Mouse (Mus musculus) megakaryocyte, embryonic 14.5 days (primary cell): ENCODE measurements around the gene Bmx. TPM values are rescaled to one million over a fixed set of nuclear protein-coding genes. Genes with fewer than 3 reads are reported as not detected.

Source experiments
- H3K27me3 ChIP-seq: replicated peaks from 2 replicates; pipeline ENCODE3; 2012; ENCODE audit warnings: inconsistent platforms
- H3K36me3 ChIP-seq: replicated peaks from 2 replicates; pipeline ENCODE3; 2012; ENCODE audit warnings: low read length, inconsistent platforms, mixed read lengths
- H3K4me1 ChIP-seq: 2 replicates; pipeline ENCODE4 v1.6.1; 2012; ENCODE audit warnings: inconsistent platforms
- H3K4me3 ChIP-seq: replicated peaks from 2 replicates; pipeline ENCODE3; 2012; ENCODE audit warnings: moderate library complexity, mild to moderate bottlenecking, inconsistent platforms
- H3K9me3 ChIP-seq: 2 replicates; pipeline ENCODE4 v1.6.1; 2012; ENCODE audit warnings: inconsistent platforms
- FLI1 ChIP-seq: IDR thresholded peaks from 2 replicates; pipeline ENCODE4 v1.6.1; 2012; ENCODE audit warnings: low read length, inconsistent platforms, mixed read lengths
- GATA1 ChIP-seq: IDR thresholded peaks from 3 replicates; pipeline ENCODE4 v1.6.1; 2012; ENCODE audit warnings: mixed read lengths, low read length, inconsistent platforms, borderline replicate concordance
- polyA plus RNA-seq: library from polyadenylated mRNA; stranded (reverse); fragments of >175 nt; gene quantifications from 2 replicates; pipeline ENCODE4 v1.2.3, GENCODE M21; 2012; ENCODE audit warnings: low replicate concordance; ENCODE audit not compliant: insufficient read depth

The Bmx gene
- polyA plus RNA-seq, 1 experiment: not detected

GRCm38 (mm10) chrX:164145463-164146250 is 112.3 kb downstream of the Bmx start:
- H3K27me3 ChIP-seq: peaks cover 7% of the 10 kb centered on the region
- no peak overlapping the region for H3K4me3 ChIP-seq
- no peaks in the 10 kb centered on the region for H3K9me3 ChIP-seq
- TF ChIP-seq FLI1: no peak
- no peak for TF ChIP-seq GATA1
- no peaks in the 10 kb centered on the region for H3K36me3 ChIP-seq
- no peaks in the 10 kb centered on the region for H3K4me1 ChIP-seq

Other genes with a start within 250 kb of the Bmx start
- 0.12 TPM in 1 of 2 replicates, not detected in the other for gene Car5b, start 230.2 kb downstream of the Bmx start, polyA plus RNA-seq
- gene Siah1b, start 181.7 kb downstream of the Bmx start, polyA plus RNA-seq: 7.4 and 10.4 TPM in 2 replicates
- not detected in 2 replicates for gene Cltrn, start 169.4 kb downstream of the Bmx start, polyA plus RNA-seq
- 0.02 TPM in 1 of 2 replicates, not detected in the other for gene Ace2, start 118.9 kb downstream of the Bmx start, polyA plus RNA-seq
- gene Pir, start 11.2 kb upstream of the Bmx start, polyA plus RNA-seq: 3.5 TPM in 1 of 2 replicates, not detected in the other
- gene Vegfd, start 115.2 kb upstream of the Bmx start, polyA plus RNA-seq: not detected in 2 replicates
- gene Piga, start 161.6 kb upstream of the Bmx start, polyA plus RNA-seq: 0.36 TPM in 1 of 2 replicates, not detected in the other
- not detected in 2 replicates for gene Asb11, start 178.8 kb upstream of the Bmx start, polyA plus RNA-seq
- not detected in 2 replicates for gene Asb9, start 248.1 kb upstream of the Bmx start, polyA plus RNA-seq